Mouse (Mus musculus) MEL (cell line): ENCODE results near the gene R3hcc1l. TPM values are rescaled to one million over a fixed set of nuclear protein-coding genes. Genes with fewer than 3 reads are reported as not detected.

Experiments used
- DNase-seq: peaks from one replicate; pipeline ENCODE4 v3.0.0; 2011; ENCODE audit warnings: low read depth, low spot score
- H3K27ac ChIP-seq: 2 replicates; pipeline ENCODE4 v1.5.1; 2012; ENCODE audit warnings: low read depth, mild to moderate bottlenecking, control low read depth, low read length, moderate library complexity; ENCODE audit not compliant: control insufficient read depth
- H3K27me3 ChIP-seq, 2 experiments: fragments of 150-350 bp in 1 of 2; sonication (generic) in 1 of 2; 2 replicates each; pipeline ENCODE4 v1.6.1; 2012; ENCODE audit warnings: low read length in 2 of 2, mild to moderate bottlenecking in 2 of 2, improper control_type of control experiment in 1 of 2, moderate library complexity in 1 of 2; ENCODE audit not compliant: insufficient read depth in 2 of 2, control insufficient read depth in 1 of 2
- H3K36me3 ChIP-seq, 2 experiments: 2 replicates each; pipeline ENCODE4 v1.6.1; 2012 to 2014; ENCODE audit warnings: low read length in 2 of 2, improper control_type of control experiment in 1 of 2, inconsistent platforms in 1 of 2, mild to moderate bottlenecking in 1 of 2; ENCODE audit not compliant: insufficient read depth in 2 of 2, control insufficient read depth in 1 of 2
- H3K4me1 ChIP-seq, 2 experiments: fragments of 150-350 bp in 1 of 2; sonication (generic) in 1 of 2; 2 replicates each; pipeline ENCODE4 v1.6.1; 2012; ENCODE audit warnings: low read length in 2 of 2, improper control_type of control experiment in 1 of 2, mild to moderate bottlenecking in 1 of 2; ENCODE audit not compliant: insufficient read depth in 2 of 2, control insufficient read depth in 1 of 2
- H3K4me3 ChIP-seq, 2 experiments: fragments of 150-350 bp in 1 of 2; sonication (generic) in 1 of 2; 2 replicates each; pipeline ENCODE4 v1.5.1; 2012; ENCODE audit warnings: low read depth in 2 of 2, low read length in 2 of 2, mild to moderate bottlenecking in 2 of 2, moderate library complexity in 2 of 2, control low read depth in 1 of 2, improper control_type of control experiment in 1 of 2; ENCODE audit not compliant: control insufficient read depth in 1 of 2, insufficient read depth in 1 of 2
- H3K79me2 ChIP-seq: 2 replicates; pipeline ENCODE4 v1.6.1; 2012; ENCODE audit warnings: mild to moderate bottlenecking, low read length, moderate library complexity; ENCODE audit not compliant: control insufficient read depth, poor library complexity, insufficient read depth
- H3K9ac ChIP-seq: 2 replicates; pipeline ENCODE4 v1.6.1; 2012; ENCODE audit warnings: low read depth, mild to moderate bottlenecking, control low read depth, low read length, moderate library complexity; ENCODE audit not compliant: control insufficient read depth, poor library complexity, severe bottlenecking
- H3K9me3 ChIP-seq: fragments of 150-350 bp; sonication (generic); replicated peaks from 2 replicates; pipeline ENCODE4 v1.6.1; 2012; ENCODE audit warnings: mild to moderate bottlenecking, low read length, improper control_type of control experiment, moderate library complexity; ENCODE audit not compliant: insufficient read depth
- BHLHE40 ChIP-seq: IDR thresholded peaks from 2 replicates; pipeline ENCODE4 v1.6.1; 2012; ENCODE audit warnings: low read depth, mild to moderate bottlenecking, inconsistent platforms, low read length, improper control_type of control experiment, borderline replicate concordance
- CHD1 ChIP-seq: IDR thresholded peaks from 2 replicates; pipeline ENCODE4 v1.6.1; 2012; ENCODE audit warnings: low read depth, mild to moderate bottlenecking, inconsistent platforms, low read length, improper control_type of control experiment
- CHD2 ChIP-seq: IDR thresholded peaks from 2 replicates; pipeline ENCODE4 v1.6.1; 2011; ENCODE audit warnings: low read length, improper control_type of control experiment
- CTCF ChIP-seq, 3 experiments: IDR thresholded peaks in 2 of 3; conservative IDR thresholded peaks in 1 of 3; 2 replicates each; pipeline ENCODE4 v1.5.1; 2011 to 2012; ENCODE audit warnings: low read length in 3 of 3, low read depth in 2 of 3, mild to moderate bottlenecking in 2 of 3, improper control_type of control experiment in 1 of 3, inconsistent platforms in 1 of 3, mixed read lengths in 1 of 3, moderate library complexity in 1 of 3; ENCODE audit not compliant: control insufficient read depth in 1 of 3, insufficient read depth in 1 of 3, poor library complexity in 1 of 3, severe bottlenecking in 1 of 3
- ELF1 ChIP-seq: IDR thresholded peaks from 2 replicates; pipeline ENCODE4 v1.6.1; 2014; ENCODE audit warnings: low read depth, mild to moderate bottlenecking, inconsistent platforms, low read length, improper control_type of control experiment, moderate library complexity
- EP300 ChIP-seq, 2 experiments: IDR thresholded peaks; 2 replicates each; pipeline ENCODE4 v1.6.1; 2011; ENCODE audit warnings: improper control_type of control experiment in 2 of 2, low read length in 2 of 2, low read depth in 1 of 2, mild to moderate bottlenecking in 1 of 2
- ETS1 ChIP-seq: IDR thresholded peaks from 2 replicates; pipeline ENCODE4 v1.6.1; 2012; ENCODE audit warnings: low read depth, mild to moderate bottlenecking, inconsistent platforms, low read length, improper control_type of control experiment, moderate library complexity
- GABPA ChIP-seq: IDR thresholded peaks from 2 replicates; pipeline ENCODE4 v1.6.1; 2012; ENCODE audit warnings: low read depth, mild to moderate bottlenecking, inconsistent platforms, low read length, improper control_type of control experiment, moderate library complexity
- JUND ChIP-seq: IDR thresholded peaks from 2 replicates; pipeline ENCODE4 v1.6.1; 2011; ENCODE audit warnings: low read depth, mild to moderate bottlenecking, improper control_type of control experiment, low read length
- MAZ ChIP-seq: IDR thresholded peaks from 2 replicates; pipeline ENCODE4 v1.6.1; 2012; ENCODE audit warnings: low read depth, mild to moderate bottlenecking, inconsistent platforms, low read length, improper control_type of control experiment
- MEF2A ChIP-seq: IDR thresholded peaks from 2 replicates; pipeline ENCODE4 v1.6.1; 2014; ENCODE audit warnings: low read depth, mild to moderate bottlenecking, inconsistent platforms, low read length, improper control_type of control experiment; ENCODE audit not compliant: poor library complexity, insufficient replicate concordance, severe bottlenecking; ENCODE audit errors: extremely low read depth
- MXI1 ChIP-seq: IDR thresholded peaks from 2 replicates; pipeline ENCODE4 v1.6.1; 2011; ENCODE audit warnings: mild to moderate bottlenecking, low read depth, low read length, improper control_type of control experiment
- MYC ChIP-seq: IDR thresholded peaks from 2 replicates; pipeline ENCODE4 v1.6.1; 2011; ENCODE audit warnings: low read depth, mild to moderate bottlenecking, low read length, improper control_type of control experiment, moderate library complexity
- NELFE ChIP-seq: IDR thresholded peaks from 2 replicates; pipeline ENCODE4 v1.6.1; 2011; ENCODE audit warnings: low read depth, low read length, improper control_type of control experiment
- NRF1 ChIP-seq: IDR thresholded peaks from 2 replicates; pipeline ENCODE4 v1.6.1; 2014; ENCODE audit warnings: low read depth, mild to moderate bottlenecking, inconsistent platforms, low read length, improper control_type of control experiment, moderate library complexity; ENCODE audit not compliant: poor library complexity, insufficient read depth, severe bottlenecking
- POLR2A ChIP-seq, 2 experiments: IDR thresholded peaks; 2 replicates each; pipeline ENCODE4 v1.6.1; 2011 to 2012; ENCODE audit warnings: low read length in 2 of 2, mild to moderate bottlenecking in 2 of 2, control low read depth in 1 of 2, improper control_type of control experiment in 1 of 2, low read depth in 1 of 2, moderate library complexity in 1 of 2; ENCODE audit not compliant: control insufficient read depth in 1 of 2, insufficient read depth in 1 of 2, poor library complexity in 1 of 2
- POLR2AphosphoS2 ChIP-seq: IDR thresholded peaks from 2 replicates; pipeline ENCODE4 v1.6.1; 2011; ENCODE audit warnings: low read length, improper control_type of control experiment
- POLR2AphosphoS5 ChIP-seq: IDR thresholded peaks from 2 replicates; pipeline ENCODE4 v1.6.1; 2012; ENCODE audit warnings: low read depth, borderline replicate concordance, mild to moderate bottlenecking, inconsistent platforms, low read length, moderate library complexity, mixed read lengths
- RAD21 ChIP-seq: IDR thresholded peaks from 2 replicates; pipeline ENCODE4 v1.6.1; 2011; ENCODE audit warnings: mild to moderate bottlenecking, low read depth, low read length, improper control_type of control experiment
- SMC3 ChIP-seq: IDR thresholded peaks from 2 replicates; pipeline ENCODE4 v1.6.1; 2011; ENCODE audit warnings: low read depth, low read length, improper control_type of control experiment
- TCF12 ChIP-seq: IDR thresholded peaks from 2 replicates; pipeline ENCODE4 v1.6.1; 2014; ENCODE audit warnings: low read depth, mild to moderate bottlenecking, inconsistent platforms, low read length, improper control_type of control experiment, moderate library complexity
- UBTF ChIP-seq: IDR thresholded peaks from 2 replicates; pipeline ENCODE4 v1.6.1; 2012; ENCODE audit warnings: low read depth, mild to moderate bottlenecking, inconsistent platforms, low read length, improper control_type of control experiment, moderate library complexity, borderline replicate concordance; ENCODE audit not compliant: insufficient read depth
- USF1 ChIP-seq: IDR thresholded peaks from 2 replicates; pipeline ENCODE4 v1.6.1; 2014; ENCODE audit warnings: low read depth, mild to moderate bottlenecking, inconsistent platforms, low read length, improper control_type of control experiment, moderate library complexity
- USF2 ChIP-seq, 2 experiments: IDR thresholded peaks; 2 replicates each; pipeline ENCODE4 v1.6.1; 2011 to 2012; ENCODE audit warnings: improper control_type of control experiment in 2 of 2, low read length in 2 of 2, borderline replicate concordance in 1 of 2, inconsistent platforms in 1 of 2, low read depth in 1 of 2, mild to moderate bottlenecking in 1 of 2; ENCODE audit not compliant: insufficient read depth in 1 of 2
- ZC3H11A ChIP-seq: IDR thresholded peaks from 2 replicates; pipeline ENCODE4 v1.6.1; 2012; ENCODE audit warnings: low read depth, mild to moderate bottlenecking, inconsistent platforms, low read length, improper control_type of control experiment
- ZKSCAN1 ChIP-seq: IDR thresholded peaks from 2 replicates; pipeline ENCODE4 v1.6.1; 2012; ENCODE audit warnings: low read depth, mild to moderate bottlenecking, inconsistent platforms, low read length, improper control_type of control experiment, moderate library complexity
- ZMIZ1 ChIP-seq: IDR thresholded peaks from 2 replicates; pipeline ENCODE4 v1.6.1; 2012; ENCODE audit warnings: low read depth, mild to moderate bottlenecking, inconsistent platforms, low read length, improper control_type of control experiment, moderate library complexity
- ZNF384 ChIP-seq: IDR thresholded peaks from 2 replicates; pipeline ENCODE4 v1.6.1; 2012; ENCODE audit warnings: low read depth, mild to moderate bottlenecking, inconsistent platforms, low read length, improper control_type of control experiment
- polyA plus RNA-seq, 2 experiments: library from polyadenylated mRNA; stranded (reverse) in 1 of 2; unstranded in 1 of 2; fragments of >175 nt in 1 of 2; fragments of >200 nt in 1 of 2; gene quantifications; 2 replicates each; pipeline versions ENCODE4 v1.2.1 to v1.2.4; 2012; ENCODE audit warnings: low replicate concordance in 2 of 2, low read depth in 1 of 2; ENCODE audit not compliant: insufficient read length in 2 of 2, insufficient read depth in 1 of 2, missing spikeins in 1 of 2
- total RNA-seq: library from RNA; depleted of rRNA; stranded (reverse); fragments of 300-350 nt; gene quantifications from 2 replicates; pipeline ENCODE4 v1.2.3, GENCODE M21; 2012

The R3hcc1l gene
- total and polyA plus RNA-seq, 3 experiments, result 14.8 to 119 (median 21.5) TPM

- Histone ChIP-seq H3K4me3 (no peak overlapping the region), H3K27ac (no peak overlapping the region), H3K79me2 (no peaks in the 10 kb centered on the region), H3K4me1 (no peaks in the 10 kb centered on the region), H3K36me3 (no peaks in the 10 kb centered on the region), H3K27me3 (peaks cover 17 to 28% of the 10 kb centered on the region in 2 experiments), H3K9me3 (no peaks in the 10 kb centered on the region), H3K9ac (no peak overlapping the region)
- no peak for TF ChIP-seq JUND
- TF ChIP-seq USF1, result no peak
- no peak for TF ChIP-seq GABPA
- TF ChIP-seq MEF2A, result no peak
- TF ChIP-seq POLR2A (IDR thresholded peaks at IDR 0.05; ENCODE audit: control insufficient read depth in 1 of 2, insufficient read depth in 1 of 2, low read depth in 1 of 2, low read length in 2 of 2, poor library complexity in 1 of 2), result no peak
- no peak for TF ChIP-seq MXI1
- TF ChIP-seq ZC3H11A, result no peak
- TF ChIP-seq CTCF (IDR thresholded peaks at IDR 0.05 in 2 of 3, conservative IDR thresholded peaks at IDR 0.05 in 1 of 3; ENCODE audit: control insufficient read depth in 1 of 3, insufficient read depth in 1 of 3, low read depth in 2 of 3, low read length in 3 of 3, poor library complexity in 1 of 3, severe bottlenecking in 1 of 3), result no peak
- no peak for TF ChIP-seq POLR2AphosphoS2
- TF ChIP-seq SMC3, result no peak
- no peak for TF ChIP-seq ETS1
- TF ChIP-seq ZNF384, result no peak
- TF ChIP-seq BHLHE40, result no peak
- TF ChIP-seq MAZ, result no peak
- no peak for TF ChIP-seq ZMIZ1
- TF ChIP-seq NRF1, result no peak
- TF ChIP-seq NELFE, result no peak
- TF ChIP-seq UBTF, result no peak
- TF ChIP-seq ZKSCAN1, result no peak
- TF ChIP-seq POLR2AphosphoS5, result no peak
- no peak for DNase-seq
These were observed 14.4 kb upstream of the R3hcc1l start for GRCm38 (mm10) chr19:42504156-42504555.

GRCm38 (mm10) chr19:42509625-42510024 is 8.9 kb upstream of the R3hcc1l start:
- Histone ChIP-seq H3K9me3 (no peaks in the 10 kb centered on the region), H3K27ac (no peak overlapping the region), H3K9ac (no peak overlapping the region), H3K4me1 (no peaks in the 10 kb centered on the region), H3K4me3 (no peak overlapping the region), H3K27me3 (peaks cover 7 to 15% of the 10 kb centered on the region in 2 experiments), H3K79me2 (no peaks in the 10 kb centered on the region), H3K36me3 (no peaks in the 10 kb centered on the region)
- no peak for DNase-seq
- no peak for TF ChIP-seq MYC
- TF ChIP-seq ELF1, result no peak
- no peak for TF ChIP-seq CHD1
- no peak for TF ChIP-seq EP300 (IDR thresholded peaks at IDR 0.05; ENCODE audit: low read depth in 1 of 2, low read length in 2 of 2)
- TF ChIP-seq RAD21, result no peak
- TF ChIP-seq JUND, result no peak
- TF ChIP-seq ZMIZ1, result no peak
- no peak for TF ChIP-seq POLR2A (IDR thresholded peaks at IDR 0.05; ENCODE audit: control insufficient read depth in 1 of 2, insufficient read depth in 1 of 2, low read depth in 1 of 2, low read length in 2 of 2, poor library complexity in 1 of 2)
- no peak for TF ChIP-seq BHLHE40
- TF ChIP-seq SMC3, result no peak
- TF ChIP-seq CHD2, result no peak
- no peak for TF ChIP-seq USF1
- TF ChIP-seq USF2 (IDR thresholded peaks at IDR 0.05; ENCODE audit: borderline replicate concordance in 1 of 2, insufficient read depth in 1 of 2, low read depth in 1 of 2, low read length in 2 of 2), result no peak
- TF ChIP-seq TCF12, result no peak
